Mouse (Mus musculus) spleen, postnatal 10 days (tissue): ENCODE measurements around the gene Fbxl17.

Experiments
- DNase-seq, 2 experiments: peaks; one replicate each; pipeline ENCODE4 v3.0.0; 2021 to 2022; ENCODE audit warnings: low spot score in 2 of 2

Gene Fbxl17

GRCm38 (mm10) chr17:63326227-63326626, 173.6 kb downstream of the Fbxl17 start:
- no peak for DNase-seq

- no peak for DNase-seq
These were observed 175.1 kb downstream of the Fbxl17 start for GRCm38 (mm10) chr17:63324672-63325071.

- peak; percentile 85 to 89 for DNase-seq
These were observed 175.8 kb downstream of the Fbxl17 start for GRCm38 (mm10) chr17:63324039-63324438.

- DNase-seq: no peak
These were observed 177.0 kb downstream of the Fbxl17 start for GRCm38 (mm10) chr17:63322846-63323245.

GRCm38 (mm10) chr17:63321290-63321689, 178.5 kb downstream of the Fbxl17 start:
- no peak for DNase-seq

- no peak for DNase-seq
These were observed 182.3 kb downstream of the Fbxl17 start for GRCm38 (mm10) chr17:63317518-63317917.

GRCm38 (mm10) chr17:63315646-63316480, 184.0 kb downstream of the Fbxl17 start:
- no peak for DNase-seq

- no peak for DNase-seq
These were observed 187.0 kb downstream of the Fbxl17 start for GRCm38 (mm10) chr17:63312804-63313203.

GRCm38 (mm10) chr17:63312330-63312729, 187.5 kb downstream of the Fbxl17 start:
- DNase-seq: peak; percentile 54 to 77

GRCm38 (mm10) chr17:63311613-63312012, 188.2 kb downstream of the Fbxl17 start:
- no peak for DNase-seq

GRCm38 (mm10) chr17:63310021-63310420, 189.8 kb downstream of the Fbxl17 start:
- DNase-seq: no peak

- DNase-seq: no peak
These were observed 196.0 kb downstream of the Fbxl17 start for GRCm38 (mm10) chr17:63303862-63304261.

GRCm38 (mm10) chr17:63301822-63302393, 197.9 kb downstream of the Fbxl17 start:
- no peak for DNase-seq

- no peak for DNase-seq
These were observed 204.3 kb downstream of the Fbxl17 start for GRCm38 (mm10) chr17:63295471-63295870.

GRCm38 (mm10) chr17:63294961-63295360, 204.9 kb downstream of the Fbxl17 start:
- DNase-seq: no peak

GRCm38 (mm10) chr17:63293979-63294378, 205.8 kb downstream of the Fbxl17 start:
- no peak for DNase-seq

- DNase-seq: no peak
These were observed 210.4 kb downstream of the Fbxl17 start for GRCm38 (mm10) chr17:63289317-63289913.

GRCm38 (mm10) chr17:63288850-63289249, 211.0 kb downstream of the Fbxl17 start:
- DNase-seq: no peak

GRCm38 (mm10) chr17:63287413-63287812, 212.4 kb downstream of the Fbxl17 start:
- DNase-seq: no peak

- DNase-seq: no peak
These were observed 214.4 kb downstream of the Fbxl17 start for GRCm38 (mm10) chr17:63285265-63285939.

- no peak for DNase-seq
These were observed 215.7 kb downstream of the Fbxl17 start for GRCm38 (mm10) chr17:63284074-63284473.

GRCm38 (mm10) chr17:63282004-63282403, 217.8 kb downstream of the Fbxl17 start:
- no peak for DNase-seq
